Mouse (Mus musculus) thymus, postnatal 10 days (tissue): ENCODE measurements around the gene Tcf19.

Experiments
- DNase-seq, 2 experiments: peaks; one replicate each; pipeline ENCODE4 v3.0.0; 2021; ENCODE audit warnings: low spot score in 2 of 2

Gene Tcf19

GRCm38 (mm10) chr17:35516652-35517500, at the start of gene Tcf19, which contains the start of gene Cchcr1:
Gene Tcf19 (minus strand): TSS chr17:35516824.
Gene Cchcr1 (plus strand): TSS chr17:35517100.
- peak; percentile 97 to 99 for DNase-seq

- DNase-seq: no peak
Measured at GRCm38 (mm10) chr17:35558216-35558615, 41.6 kb upstream of the Tcf19 start.

- DNase-seq: no peak
Measured at GRCm38 (mm10) chr17:35557351-35557750, 40.7 kb upstream of the Tcf19 start.

- peak; percentile 43 to 63 for DNase-seq
Measured at GRCm38 (mm10) chr17:35556812-35557211, 40.2 kb upstream of the Tcf19 start.

- DNase-seq: no peak
Measured at GRCm38 (mm10) chr17:35556186-35556765, 39.7 kb upstream of the Tcf19 start.

- no peak for DNase-seq
Measured at GRCm38 (mm10) chr17:35554761-35555397, 38.3 kb upstream of the Tcf19 start.

- DNase-seq: no peak
Measured at GRCm38 (mm10) chr17:35554321-35554720, 37.7 kb upstream of the Tcf19 start.

- DNase-seq: no peak
Measured at GRCm38 (mm10) chr17:35551881-35552414, 35.3 kb upstream of the Tcf19 start, which contains the start of gene Cdsn. Gene Cdsn (plus strand): TSS chr17:35552128.

- no peak for DNase-seq
Measured at GRCm38 (mm10) chr17:35550871-35551270, 34.2 kb upstream of the Tcf19 start.

GRCm38 (mm10) chr17:35550143-35550494, 33.5 kb upstream of the Tcf19 start:
- DNase-seq: no peak

GRCm38 (mm10) chr17:35549437-35550142, 33.0 kb upstream of the Tcf19 start:
- no peak for DNase-seq

GRCm38 (mm10) chr17:35548636-35549035, 32.0 kb upstream of the Tcf19 start:
- no peak for DNase-seq

- no peak for DNase-seq
Measured at GRCm38 (mm10) chr17:35547465-35547864, 30.8 kb upstream of the Tcf19 start.

- DNase-seq: peak in 1 of 2 experiments; percentile 57
Measured at GRCm38 (mm10) chr17:35544680-35545079, 28.1 kb upstream of the Tcf19 start.

GRCm38 (mm10) chr17:35544001-35544400, 27.4 kb upstream of the Tcf19 start:
- DNase-seq: no peak

- no peak for DNase-seq
Measured at GRCm38 (mm10) chr17:35543412-35543861, 26.8 kb upstream of the Tcf19 start.

- no peak for DNase-seq
Measured at GRCm38 (mm10) chr17:35542761-35543411, 26.3 kb upstream of the Tcf19 start.

GRCm38 (mm10) chr17:35539540-35539939, 22.9 kb upstream of the Tcf19 start:
- DNase-seq: no peak

GRCm38 (mm10) chr17:35538476-35538875, 21.9 kb upstream of the Tcf19 start:
- no peak for DNase-seq

GRCm38 (mm10) chr17:35537421-35537820, 20.8 kb upstream of the Tcf19 start:
- no peak for DNase-seq

GRCm38 (mm10) chr17:35534343-35534742, 17.7 kb upstream of the Tcf19 start:
- peak; percentile 35 to 79 for DNase-seq
